Mouse (Mus musculus) stomach, embryonic 14.5 days (tissue): Measurements from ENCODE around the gene Klf12. TPM values are rescaled to one million over a fixed set of nuclear protein-coding genes. Genes with fewer than 3 reads are reported as not detected.

Experiments
- ATAC-seq: fragments of 200-750 bp; cut with Nextera tagmentation; 2 replicates; pipeline ENCODE4 v1.8.0; 2017; ENCODE audit warnings: low read depth, moderate TSS enrichment; ENCODE audit not compliant: insufficient number of reproducible peaks, insufficient read depth, low FRiP score
- H3K27ac ChIP-seq: fragments of 300-500 bp; sonication (generic); 2 replicates; pipeline ENCODE4 v1.5.1; 2014; ENCODE audit warnings: mild to moderate bottlenecking, low read length, moderate library complexity, mixed read lengths
- H3K27me3 ChIP-seq: fragments of 300-500 bp; sonication (generic); 2 replicates; pipeline ENCODE4 v1.6.1; 2014; ENCODE audit warnings: low read length, control low read depth, mixed read lengths; ENCODE audit not compliant: control insufficient read depth, insufficient read depth
- H3K36me3 ChIP-seq: fragments of 300-500 bp; sonication (generic); 2 replicates; pipeline ENCODE4 v1.6.1; 2014; ENCODE audit warnings: mild to moderate bottlenecking, control low read depth, low read length, moderate library complexity, mixed read lengths; ENCODE audit not compliant: control insufficient read depth, insufficient read depth
- H3K4me1 ChIP-seq: fragments of 300-500 bp; sonication (generic); 2 replicates; pipeline ENCODE4 v1.6.1; 2014; ENCODE audit warnings: low read length, control low read depth, mixed read lengths; ENCODE audit not compliant: control insufficient read depth, insufficient read depth
- H3K4me2 ChIP-seq: fragments of 300-500 bp; sonication (generic); replicated peaks from 2 replicates; pipeline ENCODE4 v1.6.1; 2014; ENCODE audit warnings: low read depth, low read length, control low read depth
- H3K4me3 ChIP-seq: fragments of 300-500 bp; sonication (generic); 2 replicates; pipeline ENCODE4 v1.5.1; 2014; ENCODE audit warnings: low read depth, low read length, control low read depth
- H3K9ac ChIP-seq: fragments of 300-500 bp; sonication (generic); replicated peaks from 2 replicates; pipeline ENCODE4 v1.6.1; 2014; ENCODE audit warnings: low read depth, mild to moderate bottlenecking, control low read depth, low read length, moderate library complexity, mixed read lengths
- H3K9me3 ChIP-seq: fragments of 300-500 bp; sonication (generic); 2 replicates; pipeline ENCODE4 v1.6.1; 2016; ENCODE audit warnings: low read depth, low read length, control low read depth; ENCODE audit not compliant: control insufficient read depth
- WGBS: fragments of 180-500 bp; shearing (Covaris S2); extraction: QIAGEN DNeasy Blood & Tissue Kit; methylation state at CpG from one replicate; pipeline ENCODE4 v1.1.7; 2014; 5-methylcytosine and 5-hydroxymethylcytosine counted together
- polyA plus RNA-seq: library from polyadenylated mRNA; unstranded; fragments of >200 nt; fragmentation: Nextera tagmentation; extraction: Ambion mirVana; gene quantifications from 2 replicates; pipeline ENCODE4 v1.2.1, GENCODE M21; 2014

Klf12 gene
- polyA plus RNA-seq, 1 experiment from 2014 or later = 22.4 TPM

DNA sequence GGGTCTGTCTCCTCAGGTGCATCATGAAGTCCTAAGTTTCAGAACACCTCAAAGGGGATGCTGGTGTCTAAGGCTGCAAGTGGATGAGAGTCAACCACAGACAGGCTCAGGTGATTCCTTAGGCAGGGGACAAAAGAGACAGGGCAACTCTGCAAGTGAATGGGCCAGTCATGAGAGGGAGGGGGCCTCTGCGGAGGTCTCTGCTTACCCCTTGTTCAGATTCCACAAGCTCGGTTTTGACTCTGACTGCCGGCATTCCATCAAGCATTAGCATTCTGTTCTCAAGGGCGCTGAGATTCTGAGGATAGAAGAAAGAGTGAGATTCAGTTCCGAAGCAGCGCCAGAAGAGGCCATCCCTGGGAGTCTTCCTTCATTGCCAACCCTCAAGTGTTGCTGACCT lies 174.9 kb downstream of the Klf12 start:
- 66% methylated on average over 6 of the region's 6 CpGs for WGBS
- Histone ChIP-seq H3K9ac (no peak overlapping the region), H3K4me2 (no peak overlapping the region), H3K27ac (no peak overlapping the region), H3K4me3 (no peak overlapping the region), H3K9me3 (no peaks in the 10 kb centered on the region), H3K27me3 (no peaks in the 10 kb centered on the region), H3K4me1 (peaks cover 13% of the 10 kb centered on the region), H3K36me3 (peaks cover 3% of the 10 kb centered on the region; the same call in 1 of the 2 replicates)
- no peak for ATAC-seq

GRCm38 (mm10) chr14:100105570-100105969 lies 178.9 kb downstream of the Klf12 start:
- ATAC-seq = no peak
- H3K9me3 ChIP-seq = no peaks in the 10 kb centered on the region
- H3K4me1 ChIP-seq = no peaks in the 10 kb centered on the region
- no peak overlapping the region for H3K4me3 ChIP-seq
- H3K36me3 ChIP-seq = peaks cover 3% of the 10 kb centered on the region; the same call in 1 of the 2 replicates
- WGBS = 84% methylated on average over 10 of the region's 10 CpGs
- H3K27me3 ChIP-seq = no peaks in the 10 kb centered on the region
- H3K4me2 ChIP-seq = no peak overlapping the region
- no peak overlapping the region for H3K9ac ChIP-seq
- no peak overlapping the region for H3K27ac ChIP-seq

- no peak overlapping the region for H3K4me3 ChIP-seq
- ATAC-seq = no peak
- H3K4me2 ChIP-seq = no peak overlapping the region
- peaks cover 3% of the 10 kb centered on the region; the same call in 1 of the 2 replicates for H3K36me3 ChIP-seq
- 91% methylated on average over 12 of the region's 12 CpGs for WGBS
- H3K27me3 ChIP-seq = no peaks in the 10 kb centered on the region
- H3K27ac ChIP-seq = no peak overlapping the region
- no peaks in the 10 kb centered on the region for H3K4me1 ChIP-seq
- H3K9me3 ChIP-seq = no peaks in the 10 kb centered on the region
- H3K9ac ChIP-seq = no peak overlapping the region
Observed at GRCm38 (mm10) chr14:100104818-100105217, 179.7 kb downstream of the Klf12 start.

DNA sequence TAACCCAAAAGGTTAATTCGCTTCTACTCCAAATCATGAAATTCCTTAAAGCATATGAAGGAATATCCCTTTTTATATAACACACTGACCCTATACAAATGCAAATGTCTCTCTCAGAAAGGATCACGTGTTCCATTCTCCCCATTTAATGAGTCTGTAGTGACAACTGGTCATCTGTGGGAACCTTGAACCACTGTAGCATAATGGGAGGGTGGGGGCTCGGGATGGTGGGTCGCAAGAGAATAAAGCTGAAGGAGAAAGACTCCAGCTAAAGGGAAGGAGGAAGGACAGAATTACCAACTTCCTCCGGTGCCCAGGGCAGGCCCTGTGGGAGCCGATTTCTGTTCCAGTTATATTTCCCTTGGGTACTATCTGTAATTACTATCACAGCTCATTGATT lies 180.7 kb downstream of the Klf12 start:
- H3K4me2 ChIP-seq = no peak overlapping the region
- H3K36me3 ChIP-seq = peaks cover 3% of the 10 kb centered on the region; the same call in 1 of the 2 replicates
- no peaks in the 10 kb centered on the region for H3K9me3 ChIP-seq
- ATAC-seq = no peak
- no peak overlapping the region for H3K4me3 ChIP-seq
- H3K4me1 ChIP-seq = no peaks in the 10 kb centered on the region
- H3K27me3 ChIP-seq = no peaks in the 10 kb centered on the region
- 90% methylated on average over 6 of the region's 6 CpGs for WGBS
- no peak overlapping the region for H3K9ac ChIP-seq
- no peak overlapping the region for H3K27ac ChIP-seq

DNA sequence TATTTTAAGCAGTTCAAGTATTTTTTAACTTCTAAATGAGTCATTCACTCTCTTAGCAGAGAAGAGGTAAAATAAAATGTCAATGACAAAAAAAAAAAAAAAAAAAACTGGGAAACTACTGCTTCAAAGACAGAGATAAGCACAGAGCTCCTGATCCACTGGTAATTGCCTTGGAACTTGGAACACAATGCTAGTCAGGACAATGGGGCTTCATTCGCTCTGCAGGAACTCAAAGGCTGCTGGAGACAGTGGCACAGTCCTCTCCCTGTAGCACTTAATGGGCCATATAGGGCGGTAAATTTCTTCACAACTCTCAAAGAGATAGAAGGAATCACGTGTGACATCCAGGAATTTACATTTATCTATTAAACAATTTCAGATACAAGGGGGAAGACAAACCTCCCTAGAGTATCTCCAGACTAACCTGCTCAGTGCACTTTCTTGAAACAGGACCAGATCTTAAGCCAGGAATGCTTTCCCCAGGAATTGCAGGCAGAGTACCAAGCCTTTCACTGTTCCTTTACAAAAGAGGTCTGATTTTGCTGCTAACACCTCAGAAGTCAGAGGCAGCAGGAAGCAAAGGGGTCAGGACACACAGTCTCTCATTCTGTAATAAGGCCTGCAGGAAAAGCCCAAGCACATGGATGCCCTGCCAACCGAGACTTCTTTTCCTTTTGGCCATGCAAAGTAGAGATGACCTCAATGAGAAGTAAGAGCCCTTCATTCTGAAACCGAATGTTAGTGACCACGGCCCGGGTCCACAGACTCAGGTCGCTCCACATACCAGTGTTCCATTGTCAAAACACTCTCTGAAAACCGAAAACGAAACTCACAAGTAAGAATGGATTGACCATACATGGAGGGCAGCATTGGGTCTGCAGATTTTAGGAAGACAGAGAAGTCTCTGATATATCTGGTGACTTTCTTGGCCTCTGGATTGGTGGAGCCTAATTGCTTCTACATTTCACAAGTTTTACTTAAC lies 187.0 kb downstream of the Klf12 start:
- Histone ChIP-seq H3K27me3 (no peaks in the 10 kb centered on the region), H3K9ac (no peak overlapping the region), H3K9me3 (no peaks in the 10 kb centered on the region), H3K36me3 (no peaks in the 10 kb centered on the region), H3K4me1 (no peaks in the 10 kb centered on the region), H3K4me2 (no peak overlapping the region), H3K27ac (no peak overlapping the region), H3K4me3 (no peak overlapping the region)
- ATAC-seq = no peak
- 86% methylated on average over 10 of the region's 10 CpGs for WGBS

- H3K36me3 ChIP-seq = no peaks in the 10 kb centered on the region
- H3K9me3 ChIP-seq = no peaks in the 10 kb centered on the region
- H3K4me3 ChIP-seq = no peak overlapping the region
- H3K27me3 ChIP-seq = no peaks in the 10 kb centered on the region
- H3K9ac ChIP-seq = no peak overlapping the region
- H3K4me2 ChIP-seq = no peak overlapping the region
- no peak overlapping the region for H3K27ac ChIP-seq
- 50% methylated on average over 3 of the region's 3 CpGs for WGBS
- H3K4me1 ChIP-seq = no peaks in the 10 kb centered on the region
- no peak for ATAC-seq
Observed at GRCm38 (mm10) chr14:100095730-100096129, 188.7 kb downstream of the Klf12 start.

DNA sequence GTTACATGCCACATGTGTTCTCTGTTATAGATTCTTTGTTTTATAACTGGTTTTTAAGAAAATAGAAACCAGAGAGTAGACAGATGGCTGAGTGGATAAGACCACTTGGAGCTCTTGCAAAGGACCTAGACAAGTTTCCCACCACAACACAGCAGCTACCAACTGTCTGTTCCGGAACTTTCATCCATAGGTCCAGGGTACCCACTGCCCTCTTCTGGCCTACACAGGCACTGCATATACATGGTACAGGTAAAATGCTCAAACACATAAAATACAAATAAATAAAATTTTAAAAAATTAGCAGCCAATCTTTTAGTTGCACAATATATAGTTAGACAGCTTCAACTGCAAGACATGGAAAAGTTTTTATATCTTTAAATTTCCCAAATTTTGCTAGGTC lies 194.0 kb downstream of the Klf12 start:
- Histone ChIP-seq H3K4me3 (no peak overlapping the region), H3K27me3 (no peaks in the 10 kb centered on the region), H3K36me3 (no peaks in the 10 kb centered on the region), H3K27ac (no peak overlapping the region), H3K4me1 (no peaks in the 10 kb centered on the region), H3K4me2 (no peak overlapping the region), H3K9ac (no peak overlapping the region), H3K9me3 (no peaks in the 10 kb centered on the region)
- no peak for ATAC-seq
- 90% methylated on average over 1 of the region's 1 CpGs for WGBS

GRCm38 (mm10) chr14:100079620-100080019 lies 204.9 kb downstream of the Klf12 start:
- WGBS = 76% methylated on average over 4 of the region's 4 CpGs
- no peak overlapping the region for H3K4me3 ChIP-seq

More at GRCm38 (mm10) chr14:100079620-100080019, 204.9 kb downstream of the Klf12 start:
- no peak overlapping the region for H3K9ac ChIP-seq
- H3K27me3 ChIP-seq = no peaks in the 10 kb centered on the region
- H3K36me3 ChIP-seq = no peaks in the 10 kb centered on the region
- no peak overlapping the region for H3K4me2 ChIP-seq
- no peaks in the 10 kb centered on the region for H3K4me1 ChIP-seq
- no peak overlapping the region for H3K27ac ChIP-seq
- H3K9me3 ChIP-seq = no peaks in the 10 kb centered on the region
- no peak for ATAC-seq
